Mouse (Mus musculus): ENCODE measurements around the gene Fgf11. TPM values are rescaled to one million over a fixed set of nuclear protein-coding genes. Genes with fewer than 3 reads are reported as not detected.

The Fgf11 gene
- polyA plus RNA-seq, 1 experiment from 2014 or later: 0.45 TPM

DNA sequence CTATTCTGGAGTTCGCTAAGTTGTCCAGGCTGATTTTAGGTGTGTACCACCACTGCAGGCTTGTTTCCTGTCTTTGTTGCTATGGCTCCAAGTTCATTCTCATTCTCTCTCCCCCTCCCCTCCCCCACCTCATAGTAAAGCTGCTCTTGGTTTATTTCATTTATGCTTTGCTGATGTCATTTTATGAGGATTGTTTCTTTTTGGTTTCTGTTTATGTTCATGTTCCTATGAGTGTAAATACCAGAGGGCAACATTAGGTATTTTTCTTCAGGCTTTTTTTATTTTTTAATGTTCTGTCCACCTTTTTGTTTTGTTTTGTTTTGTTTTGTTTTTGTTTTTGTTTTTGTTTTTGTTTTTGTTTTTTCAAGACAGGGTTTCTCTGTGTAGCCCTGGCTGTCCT is 39.8 kb downstream of the Fgf11 start, which contains the start of gene Slc35g3:
TSS of gene Slc35g3 (minus strand) at position 101 of the 400 bp plus-strand sequence.
- WGBS (ENCODE audit: insufficient replicate concordance): 35% methylated on average over 1 of the region's 1 CpGs
- H3K4me2 ChIP-seq: no peak within 1 kb of the TSS
- no peaks in the 10 kb centered on the region for H3K9me3 ChIP-seq (replicated peaks)
- no peak within 1 kb of the TSS for H3K4me3 ChIP-seq
- 0 out of 2 replicates have a peak, but pooled peaks cover 11% of the 10 kb centered on the region for H3K27me3 ChIP-seq (replicated peaks)
- no peak within 1 kb of the TSS for H3K9ac ChIP-seq
- no peak for ATAC-seq
- H3K36me3 ChIP-seq: no peaks in the 10 kb centered on the region
- H3K27ac ChIP-seq: 0 out of 2 replicates have a peak within 1 kb of the TSS, but pooled peaks have one; percentile 7
- peaks cover 41% of the 10 kb centered on the region for H3K4me1 ChIP-seq

DNA sequence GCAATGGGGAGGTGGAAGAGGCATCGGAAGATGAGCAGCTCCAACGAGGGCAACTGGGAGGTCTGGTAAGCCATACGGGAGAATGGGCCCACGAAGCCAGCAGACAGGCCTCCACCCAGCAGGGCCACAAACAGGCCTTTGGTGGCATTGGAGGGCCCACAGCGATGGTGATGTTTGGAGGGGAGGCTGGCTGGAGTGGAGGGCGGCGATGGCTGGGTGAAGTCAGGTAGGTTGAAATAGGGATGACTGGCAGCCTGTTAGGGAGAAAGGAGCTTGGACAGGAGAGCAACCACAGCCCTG is 40.8 kb downstream of the Fgf11 start:
- Histone ChIP-seq H3K27ac (0 out of 2 replicates have a peak overlapping the region, but pooled peaks have one; percentile 7), H3K4me3 (no peak overlapping the region), H3K9me3 (replicated peaks) (no peaks in the 10 kb centered on the region), H3K4me1 (peaks cover 40% of the 10 kb centered on the region), H3K4me2 (no peak overlapping the region), H3K9ac (no peak overlapping the region), H3K36me3 (0 out of 2 replicates have a peak, but pooled peaks cover 5% of the 10 kb centered on the region), H3K27me3 (replicated peaks) (0 out of 2 replicates have a peak, but pooled peaks cover 6% of the 10 kb centered on the region)
- ATAC-seq: no peak
- WGBS (ENCODE audit: insufficient replicate concordance): 87% methylated on average over 7 of the region's 7 CpGs

DNA sequence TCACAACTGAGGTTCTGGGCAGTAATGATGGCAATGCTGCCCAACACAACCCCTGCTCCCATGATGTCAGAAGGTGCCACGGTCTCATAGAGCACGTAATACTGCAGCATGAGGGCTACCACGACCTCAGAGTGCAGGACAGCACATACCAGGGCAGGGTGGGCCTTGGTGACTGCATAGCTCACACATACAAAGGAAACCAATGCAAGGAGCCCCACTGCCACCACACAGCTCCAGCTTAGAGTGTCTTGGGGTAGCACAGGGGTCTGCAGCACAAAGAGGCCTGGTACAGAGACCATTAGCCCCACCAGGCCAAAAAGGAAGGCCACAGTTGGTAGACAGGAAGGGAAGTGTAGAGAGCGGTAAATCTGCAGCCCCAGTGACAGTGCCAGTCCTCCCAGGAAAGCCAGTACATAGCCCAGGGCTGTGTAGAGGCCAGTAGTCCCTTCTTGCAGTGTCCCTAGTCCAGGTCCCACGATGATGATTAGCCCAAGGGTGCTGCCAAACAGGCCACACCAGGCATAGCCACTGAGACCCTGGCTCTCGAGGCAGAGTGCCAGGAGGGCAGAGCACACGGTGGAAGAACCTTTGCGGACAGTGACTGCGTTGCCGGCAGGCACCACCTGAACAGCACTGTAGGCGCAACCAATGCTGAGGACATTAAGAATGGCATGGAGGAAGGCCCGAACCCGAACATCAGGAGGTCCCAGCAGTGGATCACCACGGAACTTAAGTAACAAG is 41.3 kb downstream of the Fgf11 start:
- peak overlapping the region; percentile 74 for H3K4me3 ChIP-seq
- no peaks in the 10 kb centered on the region for H3K9me3 ChIP-seq (replicated peaks)
- 0 out of 2 replicates have a peak, but pooled peaks cover 3% of the 10 kb centered on the region for H3K27me3 ChIP-seq (replicated peaks)
- peaks cover 7% of the 10 kb centered on the region; the same call in 1 of the 2 replicates for H3K36me3 ChIP-seq
- no peak for ATAC-seq
- peak overlapping the region; percentile 100 for H3K27ac ChIP-seq
- peaks cover 40% of the 10 kb centered on the region for H3K4me1 ChIP-seq
- H3K9ac ChIP-seq: peak overlapping the region; percentile 88
- 76% methylated on average over 14 of the region's 14 CpGs for WGBS (ENCODE audit: insufficient replicate concordance)
- H3K4me2 ChIP-seq: peak overlapping the region; percentile 87

DNA sequence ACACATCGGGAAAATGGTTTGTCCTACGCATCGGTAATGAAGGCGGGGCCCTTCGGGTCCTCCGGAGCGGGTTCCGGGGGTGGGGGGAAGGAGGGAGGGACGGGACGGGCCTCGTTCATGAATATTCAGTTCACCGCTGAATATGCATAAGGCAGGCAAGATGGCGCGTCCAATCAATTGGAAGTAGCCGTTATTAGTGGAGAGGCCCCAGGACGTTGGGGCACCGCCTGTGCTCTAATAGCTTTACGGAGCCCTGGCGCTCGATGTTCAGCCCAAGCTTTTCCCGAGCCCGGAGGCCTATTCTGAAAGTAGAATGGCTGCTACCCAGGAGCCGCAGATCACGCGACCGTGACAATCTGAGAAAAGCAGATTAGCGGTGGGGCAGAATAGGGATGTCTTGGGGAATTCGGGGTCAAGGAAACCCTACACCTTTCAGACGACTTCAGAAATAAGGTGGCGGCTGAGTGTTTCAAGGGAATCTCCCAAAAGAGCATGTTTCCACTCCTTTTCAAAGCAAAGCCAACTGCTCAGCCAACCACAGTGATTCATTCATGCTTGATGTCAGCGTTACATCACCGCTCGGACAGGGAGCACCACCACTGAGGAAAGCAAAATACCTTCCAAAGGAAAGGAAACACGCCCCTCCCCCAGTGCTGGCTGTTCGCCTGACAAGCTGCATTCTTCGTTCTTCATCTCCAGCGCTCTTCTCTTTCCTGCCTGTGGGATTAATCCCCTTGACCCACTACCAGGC is 42.5 kb downstream of the Fgf11 start:
- Histone ChIP-seq H3K27ac (peak overlapping the region; percentile 100), H3K36me3 (peaks cover 12% of the 10 kb centered on the region; the same call in 1 of the 2 replicates), H3K4me3 (peak overlapping the region; percentile 74), H3K27me3 (replicated peaks) (no peaks in the 10 kb centered on the region), H3K9me3 (replicated peaks) (no peaks in the 10 kb centered on the region), H3K4me2 (peak overlapping the region; percentile 87), H3K9ac (peak overlapping the region; percentile 88), H3K4me1 (peaks cover 48% of the 10 kb centered on the region)
- WGBS (ENCODE audit: insufficient replicate concordance): under 1% methylated on average over 37 of the region's 37 CpGs
- ATAC-seq: peak; percentile 87

DNA sequence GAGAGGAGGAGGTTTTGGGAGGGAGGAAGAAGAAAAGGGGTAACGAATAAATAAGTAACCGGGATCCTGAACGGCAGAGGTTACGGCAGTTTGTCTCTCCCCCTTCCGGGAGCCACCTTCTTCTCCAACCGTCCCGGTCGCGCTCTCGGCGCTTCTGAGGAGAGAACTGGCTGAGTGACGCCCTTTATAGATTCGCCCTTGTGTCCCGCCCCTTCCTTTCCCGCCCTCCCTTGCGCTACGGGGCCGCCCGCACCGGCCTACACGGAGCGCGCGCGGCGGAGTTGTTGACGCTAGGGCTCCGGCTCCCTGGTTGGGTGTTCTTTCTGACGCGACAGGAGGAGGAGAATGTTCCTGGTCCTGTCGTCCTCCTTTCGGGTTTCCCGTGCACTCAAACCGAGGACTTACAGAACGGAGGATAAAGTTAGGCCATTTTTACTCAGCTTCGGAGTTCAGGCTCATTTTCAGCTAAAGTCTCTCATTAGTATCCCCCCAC is 43.1 kb downstream of the Fgf11 start, which contains the start of gene Polr2a:
TSS of gene Polr2a (minus strand) at position 160 of the 493 bp plus-strand sequence.
- no peaks in the 10 kb centered on the region for H3K27me3 ChIP-seq (replicated peaks)
- peak within 1 kb of the TSS; percentile 87 for H3K4me2 ChIP-seq
- peaks cover 55% of the 10 kb centered on the region for H3K4me1 ChIP-seq
- H3K36me3 ChIP-seq: peaks cover 13% of the 10 kb centered on the region; the same call in 1 of the 2 replicates
- H3K27ac ChIP-seq: peak within 1 kb of the TSS; percentile 100
- H3K9me3 ChIP-seq (replicated peaks): no peaks in the 10 kb centered on the region
- peak; percentile 90 for ATAC-seq
- under 1% methylated on average over 36 of the region's 36 CpGs for WGBS (ENCODE audit: insufficient replicate concordance)
- peak within 1 kb of the TSS; percentile 88 for H3K9ac ChIP-seq
- H3K4me3 ChIP-seq: peak within 1 kb of the TSS; percentile 74

DNA sequence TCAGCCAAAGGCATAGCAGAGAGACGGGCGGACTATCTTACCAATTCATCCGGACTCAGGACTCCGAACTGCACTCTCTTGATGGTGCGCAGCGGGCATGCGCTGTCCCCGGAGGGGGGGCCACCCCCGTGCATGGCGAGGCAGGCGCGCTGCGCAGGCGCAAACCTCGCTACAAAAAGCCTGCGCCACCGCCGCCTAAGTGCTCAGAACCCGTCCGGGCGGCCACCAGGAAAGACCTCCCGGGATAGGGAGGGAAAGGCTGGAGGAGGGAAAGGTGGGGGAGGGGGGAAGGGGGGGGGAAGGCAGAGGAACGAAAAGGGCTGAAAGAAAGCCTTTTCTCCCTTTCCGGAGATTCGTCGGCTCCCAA is 43.6 kb downstream of the Fgf11 start:
- peak overlapping the region; percentile 87 for H3K4me2 ChIP-seq
- WGBS (ENCODE audit: insufficient replicate concordance): 0% methylated on average over 26 of the region's 26 CpGs

DNA sequence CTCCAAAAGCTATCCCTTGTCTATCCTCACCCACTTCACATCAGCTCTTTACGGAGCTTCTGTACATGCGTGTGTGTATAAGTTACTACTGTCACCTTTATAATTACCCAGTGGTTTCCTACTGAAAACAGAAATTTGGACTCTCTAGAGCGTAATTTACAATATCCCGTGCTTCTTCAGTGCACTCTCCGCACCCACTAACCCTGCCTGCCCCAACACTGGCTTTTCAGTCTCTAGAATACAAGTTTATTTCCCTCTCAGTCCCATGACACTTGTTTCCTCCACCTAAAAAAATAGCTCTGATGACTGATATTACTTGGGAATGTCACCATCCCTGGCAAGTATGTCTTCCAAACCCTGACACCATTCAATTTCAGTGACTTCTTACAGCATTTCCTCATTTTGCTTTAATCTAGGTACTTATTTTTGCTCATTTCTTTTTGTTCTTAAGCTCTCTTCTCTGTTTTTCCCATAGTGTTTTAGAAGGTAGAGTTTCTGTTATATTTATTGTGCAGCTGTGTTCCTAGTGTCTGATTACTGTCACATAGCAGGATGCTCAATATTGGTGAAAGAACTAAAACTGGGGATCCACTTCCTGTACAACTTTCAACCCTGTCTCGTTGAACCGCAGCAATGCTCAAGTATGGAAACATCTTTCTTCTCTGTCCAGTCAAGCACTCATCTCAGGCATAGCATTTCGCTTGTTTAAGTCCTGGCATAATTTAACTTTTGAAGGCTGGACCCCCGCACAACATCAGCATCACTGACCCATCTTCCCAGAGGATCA is 44.2 kb downstream of the Fgf11 start:
- H3K36me3 ChIP-seq: peaks cover 13% of the 10 kb centered on the region; the same call in 1 of the 2 replicates
- H3K4me3 ChIP-seq: peak overlapping the region; percentile 74
- H3K4me2 ChIP-seq: peak overlapping the region; percentile 87
- no peaks in the 10 kb centered on the region for H3K9me3 ChIP-seq (replicated peaks)
- H3K9ac ChIP-seq: peak overlapping the region; percentile 88
- 43% methylated on average over 9 of the region's 9 CpGs for WGBS (ENCODE audit: insufficient replicate concordance)
- peaks cover 64% of the 10 kb centered on the region for H3K4me1 ChIP-seq
- H3K27ac ChIP-seq: peak overlapping the region; percentile 100
- H3K27me3 ChIP-seq (replicated peaks): no peaks in the 10 kb centered on the region
- no peak for ATAC-seq

More for the DNA sequence above, 43.6 kb downstream of the Fgf11 start:
- H3K9me3 ChIP-seq (replicated peaks): no peaks in the 10 kb centered on the region
- peak; percentile 82 for ATAC-seq
- peak overlapping the region; percentile 74 for H3K4me3 ChIP-seq
- H3K36me3 ChIP-seq: peaks cover 13% of the 10 kb centered on the region; the same call in 1 of the 2 replicates
- peak overlapping the region; percentile 88 for H3K9ac ChIP-seq
- peaks cover 58% of the 10 kb centered on the region for H3K4me1 ChIP-seq
- H3K27ac ChIP-seq: peak overlapping the region; percentile 100
- H3K27me3 ChIP-seq (replicated peaks): no peaks in the 10 kb centered on the region

DNA sequence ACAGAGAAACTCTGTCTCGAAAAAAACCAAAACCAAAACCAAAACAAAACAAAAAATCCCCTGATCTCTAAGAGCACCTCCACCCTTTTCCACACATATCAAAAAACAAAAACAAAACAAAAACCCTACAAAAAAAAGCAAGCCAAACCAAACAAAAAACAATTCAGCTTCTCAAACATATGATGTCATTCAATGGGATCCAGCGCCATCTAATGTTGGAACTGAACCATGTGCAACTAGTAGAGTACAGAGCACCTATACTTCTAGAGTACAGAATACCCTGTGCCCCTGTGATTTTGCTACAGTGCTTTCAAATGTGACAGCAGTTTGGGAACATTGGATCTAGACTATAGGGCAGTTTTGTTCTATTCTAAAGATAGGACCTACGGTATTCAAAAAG is 47.0 kb downstream of the Fgf11 start:
- Histone ChIP-seq H3K4me1 (peaks cover 68% of the 10 kb centered on the region), H3K9ac (peak overlapping the region; percentile 39; the same call in 1 of the 2 replicates), H3K9me3 (replicated peaks) (no peaks in the 10 kb centered on the region), H3K27ac (peak overlapping the region; percentile 49), H3K27me3 (replicated peaks) (no peaks in the 10 kb centered on the region), H3K36me3 (peaks cover 21% of the 10 kb centered on the region), H3K4me3 (no peak overlapping the region), H3K4me2 (peak overlapping the region; percentile 87)
- 42% methylated on average over 3 of the region's 3 CpGs for WGBS (ENCODE audit: insufficient replicate concordance)
- ATAC-seq: no peak

DNA sequence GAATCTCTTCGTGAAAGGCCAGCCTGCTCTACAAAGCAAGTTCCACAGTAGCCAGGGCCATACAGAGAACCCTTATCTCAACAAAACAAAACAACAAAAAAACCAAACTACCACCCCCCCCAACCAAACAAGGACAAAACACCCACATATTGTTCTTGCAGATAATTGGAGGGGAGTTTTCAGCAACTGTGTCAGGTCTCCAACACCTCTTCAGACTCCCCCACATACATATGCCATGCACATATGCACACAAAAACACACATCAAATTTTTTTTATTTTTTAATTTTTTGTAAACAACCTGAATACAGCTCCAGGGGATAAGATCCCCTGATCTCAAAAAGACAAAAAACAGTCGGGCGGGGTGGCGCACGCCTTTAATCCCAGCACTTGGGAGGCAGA is 47.4 kb downstream of the Fgf11 start:
- Histone ChIP-seq H3K27ac (peak overlapping the region; percentile 49), H3K4me1 (peaks cover 63% of the 10 kb centered on the region), H3K36me3 (peaks cover 26% of the 10 kb centered on the region), H3K27me3 (replicated peaks) (no peaks in the 10 kb centered on the region), H3K9ac (peak overlapping the region; percentile 39; the same call in 1 of the 2 replicates), H3K9me3 (replicated peaks) (no peaks in the 10 kb centered on the region), H3K4me2 (peak overlapping the region; percentile 87), H3K4me3 (no peak overlapping the region; the same call in 1 of the 2 replicates)
- WGBS (ENCODE audit: insufficient replicate concordance): 52% methylated on average over 5 of the region's 5 CpGs
- no peak for ATAC-seq

DNA sequence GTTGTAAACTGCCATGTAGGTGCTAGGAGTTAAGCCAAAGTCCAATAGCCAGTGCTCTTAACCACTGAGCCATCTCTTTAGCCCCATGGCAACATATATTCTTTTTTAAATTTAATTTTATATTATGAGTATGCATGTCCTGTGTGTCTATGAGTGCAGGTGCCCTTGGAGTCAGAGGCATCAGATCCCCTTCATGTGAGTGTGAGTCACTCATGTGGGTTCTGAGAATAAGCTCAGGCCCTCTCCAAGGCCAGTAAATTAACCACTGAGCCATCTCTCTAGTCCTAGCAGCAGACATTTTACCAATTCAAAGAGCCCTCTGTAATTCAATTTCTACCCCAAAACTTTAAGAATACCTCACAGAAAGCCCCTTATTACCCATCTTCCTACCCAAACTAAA is 49.0 kb downstream of the Fgf11 start:
- no peaks in the 10 kb centered on the region for H3K27me3 ChIP-seq (replicated peaks)
- H3K9ac ChIP-seq: peak overlapping the region; percentile 48; the same call in 1 of the 2 replicates
- H3K36me3 ChIP-seq: peaks cover 40% of the 10 kb centered on the region
- no peaks in the 10 kb centered on the region for H3K9me3 ChIP-seq (replicated peaks)
- peaks cover 63% of the 10 kb centered on the region for H3K4me1 ChIP-seq
- peak overlapping the region; percentile 46 for H3K4me2 ChIP-seq
- peak overlapping the region; percentile 36 for H3K27ac ChIP-seq
- H3K4me3 ChIP-seq: no peak overlapping the region
- ATAC-seq: no peak

DNA sequence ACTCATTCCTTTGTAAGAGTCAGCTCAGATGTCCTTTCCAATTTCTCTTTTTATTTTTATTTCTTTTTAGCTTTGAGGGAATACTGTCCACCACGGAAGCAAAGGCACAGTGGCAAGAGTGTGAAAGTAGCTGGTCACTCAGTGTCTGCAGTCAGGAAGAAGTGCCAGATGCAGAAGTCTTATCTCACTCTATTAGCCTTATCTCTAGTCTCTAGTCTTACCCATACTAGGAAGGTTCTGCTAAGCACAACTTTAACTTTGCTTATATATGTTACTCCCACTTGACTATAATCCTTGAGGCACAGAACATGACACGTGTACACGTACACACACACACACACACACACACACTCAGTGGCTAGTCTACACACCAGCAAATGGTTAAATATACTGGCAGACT is 50.0 kb downstream of the Fgf11 start:
- Histone ChIP-seq H3K4me3 (no peak overlapping the region), H3K27me3 (replicated peaks) (no peaks in the 10 kb centered on the region), H3K9ac (no peak overlapping the region), H3K4me1 (peaks cover 55% of the 10 kb centered on the region), H3K27ac (peak overlapping the region; percentile 36; the same call in 1 of the 2 replicates), H3K36me3 (peaks cover 51% of the 10 kb centered on the region), H3K9me3 (replicated peaks) (no peaks in the 10 kb centered on the region), H3K4me2 (peak overlapping the region; percentile 46)
- ATAC-seq: peak; percentile 73
- 21% methylated on average over 3 of the region's 3 CpGs for WGBS (ENCODE audit: insufficient replicate concordance)
